Mouse (Mus musculus): ENCODE data around the gene Ociad2. TPM values are rescaled to one million over a fixed set of nuclear protein-coding genes. Genes with fewer than 3 reads are reported as not detected.

The Ociad2 gene
- total and polyA plus RNA-seq, 3 experiments = 1.6 to 10.5 (median 9.0) TPM

DNA sequence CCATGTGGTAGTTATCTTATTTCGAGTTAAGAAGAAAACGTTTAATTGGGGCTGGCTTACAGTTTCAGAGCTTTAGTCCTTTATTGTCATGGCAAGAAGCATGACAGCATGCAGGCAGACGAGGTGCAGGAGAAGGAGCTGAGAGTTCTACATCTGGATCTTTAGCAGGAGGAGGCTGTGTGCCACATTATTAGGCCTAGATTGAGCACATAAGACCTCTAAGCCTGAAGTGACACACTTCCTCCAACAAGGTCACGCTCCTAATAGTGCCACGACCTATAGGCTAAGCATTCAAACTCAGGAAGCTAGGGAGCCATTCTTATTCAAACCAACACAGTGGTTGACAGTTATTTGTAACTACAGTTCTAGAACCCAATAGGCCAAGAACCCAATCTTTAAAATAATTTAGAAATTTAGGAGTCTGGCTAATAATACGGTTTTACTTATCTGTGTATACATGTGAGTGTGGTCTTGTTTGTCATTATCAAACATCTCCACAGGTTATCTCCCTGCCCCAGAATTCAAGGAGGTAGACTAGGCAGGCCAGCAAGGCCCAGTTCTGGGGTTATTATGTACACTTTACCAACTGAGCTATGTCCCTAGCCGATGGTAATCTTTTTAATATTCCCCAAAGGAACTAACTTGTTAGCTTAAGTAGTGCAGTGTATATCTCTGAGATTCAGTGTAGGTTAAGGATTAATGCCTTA, 39.1 kb downstream of the Ociad2 start:
- Histone ChIP-seq H3K27ac (no peak overlapping the region), H3K4me3 (no peak overlapping the region), H3K27me3 (ENCODE audit: control insufficient read depth, insufficient read depth, low read length) (no peaks in the 10 kb centered on the region), H3K79me2 (replicated peaks; ENCODE audit: control insufficient read depth, insufficient read depth, low read length) (peaks cover 4% of the 10 kb centered on the region), H3K36me3 (ENCODE audit: control insufficient read depth, insufficient read depth, low read length) (peaks cover 23% of the 10 kb centered on the region), H3K9ac (ENCODE audit: low read depth, low read length) (no peak overlapping the region), H3K4me1 (ENCODE audit: control insufficient read depth, insufficient read depth, low read length) (peaks cover 2% of the 10 kb centered on the region; the same call in 1 of the 2 replicates)
- intact Hi-C loops (cut with DNase I) = no loop called here
- no peak for DNase-seq
- WGBS = 78% methylated on average over 7 of the region's 7 CpGs
- TF ChIP-seq EP300 (IDR thresholded peaks at IDR 0.05; ENCODE audit: insufficient read depth, low read depth, low read length) (no peak), POLR2A (IDR thresholded peaks at IDR 0.05; ENCODE audit: insufficient read depth, low read depth, low read length) (no peak), CTCF (IDR thresholded peaks at IDR 0.05) (no peak)

DNA sequence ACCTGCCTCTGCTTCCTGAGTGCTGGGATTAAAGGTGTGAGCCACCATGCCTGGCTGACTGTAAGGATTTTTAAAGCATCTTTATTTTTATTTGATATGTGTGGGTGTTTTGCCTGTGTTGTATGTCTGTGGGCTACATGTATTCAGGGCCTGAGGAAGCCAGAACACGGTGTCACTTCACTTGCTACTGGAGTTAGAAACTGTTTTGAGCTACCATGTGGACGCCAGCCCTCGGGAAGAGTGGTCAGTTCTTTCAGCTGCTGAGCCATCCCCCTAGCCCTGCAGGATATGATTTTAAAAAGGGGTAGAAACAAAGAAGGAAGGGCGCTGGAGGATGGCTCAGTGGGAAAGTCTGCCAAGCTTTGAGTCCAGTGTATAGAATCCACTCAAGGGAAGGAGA, 44.9 kb downstream of the Ociad2 start:
- no peak for TF ChIP-seq CTCF (IDR thresholded peaks at IDR 0.05)
- TF ChIP-seq POLR2A (IDR thresholded peaks at IDR 0.05; ENCODE audit: insufficient read depth, low read depth, low read length) = no peak
- no peak for TF ChIP-seq EP300 (IDR thresholded peaks at IDR 0.05; ENCODE audit: insufficient read depth, low read depth, low read length)
- no peaks in the 10 kb centered on the region; the same call in none of the 2 replicates for H3K79me2 ChIP-seq (replicated peaks; ENCODE audit: control insufficient read depth, insufficient read depth, low read length)
- H3K9ac ChIP-seq (ENCODE audit: low read depth, low read length) = no peak overlapping the region
- H3K4me1 ChIP-seq (ENCODE audit: control insufficient read depth, insufficient read depth, low read length) = peaks cover 3% of the 10 kb centered on the region
- H3K27ac ChIP-seq = no peak overlapping the region
- H3K36me3 ChIP-seq (ENCODE audit: control insufficient read depth, insufficient read depth, low read length) = peaks cover 18% of the 10 kb centered on the region
- H3K27me3 ChIP-seq (ENCODE audit: control insufficient read depth, insufficient read depth, low read length) = no peaks in the 10 kb centered on the region
- intact Hi-C loops (cut with DNase I) = loop anchor here (10.0 kb wide), 1 partner anchor 199 kb away; no protein-coding TSS in a partner anchor
- 81% methylated on average over 4 of the region's 4 CpGs for whole genome bisulfite sequencing
- no peak for DNase-seq
- no peak overlapping the region for H3K4me3 ChIP-seq

DNA sequence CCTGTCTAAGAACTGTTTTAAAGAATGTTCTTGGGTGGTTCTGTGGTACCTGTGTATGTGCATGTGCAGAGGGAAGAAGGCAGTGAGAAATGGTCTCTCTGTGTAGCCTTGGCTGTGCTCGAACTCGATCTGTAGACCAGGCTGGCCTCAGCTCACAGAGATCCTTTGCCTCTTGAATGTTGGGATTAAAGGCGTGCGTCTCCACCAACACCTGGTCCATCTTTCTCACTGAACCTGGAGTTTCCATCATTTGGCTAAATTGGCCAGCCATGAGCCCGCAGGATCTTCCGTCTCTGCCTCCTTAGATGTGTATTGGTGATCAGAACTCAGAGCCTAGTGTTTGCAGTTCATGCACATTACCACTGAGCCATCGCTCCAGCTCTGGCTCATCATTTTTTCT, 45.8 kb downstream of the Ociad2 start:
- peaks cover 3% of the 10 kb centered on the region for H3K4me1 ChIP-seq (ENCODE audit: control insufficient read depth, insufficient read depth, low read length)
- 97% methylated on average over 7 of the region's 7 CpGs for WGBS
- intact Hi-C loops (cut with DNase I) = loop anchor here (10.0 kb wide), 1 partner anchor 200 kb away; no protein-coding TSS in a partner anchor
- TF ChIP-seq EP300 (IDR thresholded peaks at IDR 0.05; ENCODE audit: insufficient read depth, low read depth, low read length) = no peak
- no peak for TF ChIP-seq POLR2A (IDR thresholded peaks at IDR 0.05; ENCODE audit: insufficient read depth, low read depth, low read length)
- TF ChIP-seq CTCF (IDR thresholded peaks at IDR 0.05) = no peak
- H3K27me3 ChIP-seq (ENCODE audit: control insufficient read depth, insufficient read depth, low read length) = no peaks in the 10 kb centered on the region
- no peak overlapping the region for H3K4me3 ChIP-seq
- no peaks in the 10 kb centered on the region; the same call in none of the 2 replicates for H3K79me2 ChIP-seq (replicated peaks; ENCODE audit: control insufficient read depth, insufficient read depth, low read length)
- H3K9ac ChIP-seq (ENCODE audit: low read depth, low read length) = no peak overlapping the region
- DNase-seq = no peak
- H3K27ac ChIP-seq = no peak overlapping the region
- H3K36me3 ChIP-seq (ENCODE audit: control insufficient read depth, insufficient read depth, low read length) = peaks cover 16% of the 10 kb centered on the region

DNA sequence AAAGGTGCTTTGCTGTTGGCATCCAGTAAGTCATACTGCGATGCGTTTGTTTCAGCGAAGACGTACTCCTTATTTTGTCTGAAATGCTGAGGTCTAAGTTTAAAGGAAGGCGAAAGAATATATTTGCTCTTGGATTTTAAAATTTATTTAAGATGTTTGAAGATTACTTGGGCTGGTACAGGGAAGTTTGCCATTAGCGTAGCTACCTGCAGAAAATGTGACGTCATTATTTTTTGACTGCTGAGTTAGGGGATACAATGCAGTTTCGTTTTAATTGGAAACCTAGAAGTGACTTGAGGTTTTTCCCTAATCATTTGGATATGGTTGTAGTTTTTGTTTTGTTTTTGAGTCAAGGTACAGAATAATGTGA, 47.4 kb downstream of the Ociad2 start:
- intact Hi-C loops (cut with DNase I) = loop anchor here (10.0 kb wide), 1 partner anchor 201 kb away; no protein-coding TSS in a partner anchor
- Histone ChIP-seq H3K36me3 (ENCODE audit: control insufficient read depth, insufficient read depth, low read length) (peaks cover 12% of the 10 kb centered on the region), H3K27ac (peak overlapping the region; percentile 98), H3K79me2 (replicated peaks; ENCODE audit: control insufficient read depth, insufficient read depth, low read length) (no peaks in the 10 kb centered on the region; the same call in 1 of the 2 replicates), H3K9ac (ENCODE audit: low read depth, low read length) (peak overlapping the region; percentile 55; the same call in 1 of the 2 replicates), H3K4me3 (peak overlapping the region; percentile 76), H3K27me3 (ENCODE audit: control insufficient read depth, insufficient read depth, low read length) (no peaks in the 10 kb centered on the region), H3K4me1 (ENCODE audit: control insufficient read depth, insufficient read depth, low read length) (peaks cover 2% of the 10 kb centered on the region)
- TF ChIP-seq CTCF (IDR thresholded peaks at IDR 0.05) (no peak), EP300 (IDR thresholded peaks at IDR 0.05; ENCODE audit: insufficient read depth, low read depth, low read length) (no peak)
- DNase-seq = no peak
- 5% methylated on average over 8 of the region's 8 CpGs for WGBS

DNA sequence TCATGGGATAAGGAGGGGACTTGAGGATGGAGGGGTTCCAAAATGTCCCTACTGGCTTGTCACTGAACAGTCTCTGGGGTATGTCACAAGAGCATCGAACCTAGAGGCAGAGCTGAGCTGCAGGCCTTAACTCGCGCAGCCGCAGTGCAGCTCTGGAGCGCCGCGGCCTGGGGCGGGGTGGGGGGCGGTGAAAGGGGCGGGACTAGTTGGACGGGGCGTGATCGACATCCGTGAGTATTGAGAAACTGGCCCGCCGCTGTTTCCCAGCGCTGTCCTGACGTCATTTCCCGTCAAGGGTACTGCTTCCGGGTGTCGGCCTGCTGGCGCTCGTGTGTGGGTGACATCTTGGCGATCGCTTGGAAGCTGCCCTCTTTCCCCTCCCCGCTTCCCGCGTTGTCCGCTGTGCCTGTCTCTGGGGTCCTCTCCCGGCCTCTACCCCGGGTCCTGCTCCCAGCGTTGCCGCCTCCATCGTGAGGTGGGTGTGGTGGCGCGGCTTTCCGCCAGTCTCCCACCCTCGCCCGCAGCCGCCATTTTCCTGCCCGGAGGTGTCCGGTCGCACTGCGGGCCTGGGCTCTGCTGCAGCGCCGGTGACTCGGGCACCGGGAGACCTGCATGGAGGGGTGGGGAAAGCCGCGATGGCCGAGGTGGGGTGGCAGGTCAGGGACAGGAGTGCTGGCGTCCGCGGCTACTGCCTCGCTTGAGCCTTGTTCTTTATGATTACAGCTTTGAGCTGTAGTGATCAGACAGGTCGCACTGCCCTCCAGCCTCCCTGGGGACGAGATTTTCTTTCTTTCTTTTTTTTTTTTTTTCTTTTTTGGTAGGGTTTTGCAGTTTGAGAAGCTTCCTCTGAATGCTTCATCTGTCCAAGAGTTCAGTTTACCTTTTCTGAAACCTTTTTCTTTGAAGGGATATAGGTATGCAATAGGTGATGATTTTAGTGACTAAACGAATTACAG, 48.0 kb downstream of the Ociad2 start, which contains the start of gene Ociad1:
Ociad1 (plus strand) TSS at position 283 of the 956 bp plus-strand sequence.
- H3K9ac ChIP-seq (ENCODE audit: low read depth, low read length) = peak within 1 kb of the TSS; percentile 88
- H3K4me3 ChIP-seq = peak within 1 kb of the TSS; percentile 76
- H3K27ac ChIP-seq = peak within 1 kb of the TSS; percentile 98
- H3K79me2 ChIP-seq (replicated peaks; ENCODE audit: control insufficient read depth, insufficient read depth, low read length) = no peaks in the 10 kb centered on the region; the same call in 1 of the 2 replicates
- no peaks in the 10 kb centered on the region for H3K27me3 ChIP-seq (ENCODE audit: control insufficient read depth, insufficient read depth, low read length)
- DNase-seq = peak; percentile 94 to 96
- under 1% methylated on average over 58 of the region's 58 CpGs for WGBS
- TF ChIP-seq POLR2A (IDR thresholded peaks at IDR 0.05; ENCODE audit: insufficient read depth, low read depth, low read length) (peak; percentile 96), CTCF (IDR thresholded peaks at IDR 0.05) (peak; percentile 33; the same call in 1 of the 2 replicates), EP300 (IDR thresholded peaks at IDR 0.05; ENCODE audit: insufficient read depth, low read depth, low read length) (0 out of 2 replicates have a peak, but pooled peaks have one; percentile 33)
- H3K36me3 ChIP-seq (ENCODE audit: control insufficient read depth, insufficient read depth, low read length) = peaks cover 11% of the 10 kb centered on the region
- intact Hi-C loops (cut with DNase I) = loop anchor here (1.0 to 10.0 kb wide), 2 partner anchors 36 to 202 kb away; partner anchors contain the start of gene Fryl
- H3K4me1 ChIP-seq (ENCODE audit: control insufficient read depth, insufficient read depth, low read length) = peaks cover 1% of the 10 kb centered on the region

Measured in heart, adult 2 months (tissue).